Mouse (Mus musculus) neural tube, embryonic 15.5 days (tissue): Measurements from ENCODE around the gene Get4. TPM values are rescaled to one million over a fixed set of nuclear protein-coding genes. Genes with fewer than 3 reads are reported as not detected.
A peak's percentile ranks its signal among the peaks of the same experiment; 100 is the strongest.

ENCODE experiments used
- ATAC-seq: fragments of 200-750 bp; cut with Nextera tagmentation; 2 replicates; pipeline ENCODE4 v1.8.0; 2017; ENCODE audit warnings: mild to moderate bottlenecking, moderate TSS enrichment, moderate library complexity; ENCODE audit not compliant: low FRiP score
- H3K27ac ChIP-seq: fragments of 300-500 bp; sonication (generic); replicated peaks from 2 replicates; pipeline ENCODE4 v1.5.1; 2015; ENCODE audit warnings: mild to moderate bottlenecking, inconsistent platforms
- H3K27me3 ChIP-seq: fragments of 300-500 bp; sonication (generic); replicated peaks from 2 replicates; pipeline ENCODE4 v1.6.1; 2015; ENCODE audit warnings: inconsistent platforms
- H3K36me3 ChIP-seq: fragments of 300-500 bp; sonication (generic); 2 replicates; pipeline ENCODE4 v1.6.1; 2015; ENCODE audit warnings: inconsistent platforms
- H3K4me1 ChIP-seq: fragments of 300-500 bp; sonication (generic); 2 replicates; pipeline ENCODE4 v1.6.1; 2015; ENCODE audit warnings: inconsistent platforms
- H3K4me2 ChIP-seq: fragments of 300-500 bp; sonication (generic); 2 replicates; pipeline ENCODE4 v1.6.1; 2015; ENCODE audit warnings: inconsistent platforms, mild to moderate bottlenecking, moderate library complexity
- H3K4me3 ChIP-seq: fragments of 300-500 bp; sonication (generic); replicated peaks from 2 replicates; pipeline ENCODE4 v1.5.1; 2015; ENCODE audit warnings: mild to moderate bottlenecking, inconsistent platforms
- H3K9ac ChIP-seq: fragments of 300-500 bp; sonication (generic); replicated peaks from 2 replicates; pipeline ENCODE4 v1.6.1; 2015; ENCODE audit warnings: mild to moderate bottlenecking, inconsistent platforms
- H3K9me3 ChIP-seq: fragments of 300-500 bp; sonication (generic); replicated peaks from 2 replicates; pipeline ENCODE4 v1.6.1; 2016; ENCODE audit warnings: inconsistent platforms
- WGBS: fragments of 180-500 bp; shearing (Covaris S2); methylation state at CpG from one replicate; pipeline ENCODE4 v1.1.7; 2015; ENCODE audit warnings: mixed read lengths; 5-methylcytosine and 5-hydroxymethylcytosine counted together
- polyA plus RNA-seq: library from polyadenylated mRNA; unstranded; fragments of >200 nt; fragmentation: Nextera tagmentation; extraction: Ambion mirVana; gene quantifications from 2 replicates; pipeline ENCODE4 v1.2.1, GENCODE M21; 2015

The Get4 gene
- polyA plus RNA-seq, 1 experiment from 2014 or later: 119 TPM

GRCm38 (mm10) chr5:139247767-139248166, 4.4 kb upstream of the Get4 start:
- H3K36me3 ChIP-seq: peaks cover 78% of the 10 kb centered on the region
- WGBS: 87% methylated on average over 3 of the region's 3 CpGs
- H3K4me2 ChIP-seq: no peak overlapping the region
- H3K9me3 ChIP-seq: no peaks in the 10 kb centered on the region
- H3K9ac ChIP-seq: no peak overlapping the region
- H3K4me1 ChIP-seq: peaks cover 7% of the 10 kb centered on the region; the same call in 1 of the 2 replicates
- ATAC-seq: no peak
- H3K4me3 ChIP-seq: no peak overlapping the region
- no peak overlapping the region for H3K27ac ChIP-seq
- no peaks in the 10 kb centered on the region for H3K27me3 ChIP-seq

DNA sequence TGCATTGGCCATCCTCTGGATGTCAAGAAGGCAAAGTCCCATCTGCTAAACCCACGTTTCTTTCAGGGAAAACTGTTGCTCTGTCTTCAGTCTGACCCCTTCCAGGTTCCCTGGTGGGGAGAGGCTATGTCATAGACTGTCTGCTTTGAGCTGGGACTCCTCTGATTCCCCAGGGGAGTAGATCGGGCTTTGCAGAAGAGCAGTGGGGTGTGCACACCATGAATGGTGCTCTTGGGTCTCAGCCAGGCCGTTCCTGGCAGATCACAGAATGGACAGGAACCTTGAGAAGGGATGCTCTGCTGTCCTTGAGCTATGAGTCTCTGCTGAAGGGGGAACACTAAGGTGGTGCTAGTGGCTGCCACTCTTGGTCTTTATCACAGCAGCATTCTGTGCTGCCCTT, 3.3 kb upstream of the Get4 start:
- 75% methylated on average over 3 of the region's 3 CpGs for WGBS
- peaks cover 68% of the 10 kb centered on the region for H3K36me3 ChIP-seq
- ATAC-seq: no peak

DNA sequence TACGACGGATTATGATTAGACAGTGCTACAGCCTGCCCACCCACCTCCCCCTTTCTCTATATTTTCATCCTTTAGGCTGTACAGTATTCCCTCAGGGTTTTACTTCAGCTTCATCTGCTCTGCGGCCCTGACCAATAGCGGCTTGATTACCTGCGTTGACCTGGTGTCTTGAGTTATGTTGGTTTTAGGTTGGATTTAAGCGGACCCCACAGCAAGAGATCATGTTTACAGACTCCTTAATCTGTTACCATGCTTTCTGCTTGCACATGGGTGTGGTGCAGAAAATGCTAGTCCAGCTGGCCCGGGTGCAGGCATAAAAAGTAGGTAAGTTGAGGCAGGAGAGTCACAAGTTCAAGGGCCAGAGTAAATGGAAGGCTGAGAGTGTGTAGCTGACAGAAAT, 845 bp upstream of the Get4 start:
- H3K9me3 ChIP-seq: no peaks in the 10 kb centered on the region
- no peaks in the 10 kb centered on the region for H3K27me3 ChIP-seq
- no peak overlapping the region for H3K4me3 ChIP-seq
- H3K4me1 ChIP-seq: peaks cover 38% of the 10 kb centered on the region
- H3K4me2 ChIP-seq: peak overlapping the region; percentile 72
- ATAC-seq: no peak
- WGBS: 89% methylated on average over 7 of the region's 7 CpGs
- H3K27ac ChIP-seq: peak overlapping the region; percentile 83
- H3K9ac ChIP-seq: peak overlapping the region; percentile 56
- H3K36me3 ChIP-seq: peaks cover 43% of the 10 kb centered on the region

More for the DNA sequence above, 3.3 kb upstream of the Get4 start:
- H3K27me3 ChIP-seq: no peaks in the 10 kb centered on the region
- no peak overlapping the region for H3K4me3 ChIP-seq
- H3K4me2 ChIP-seq: no peak overlapping the region
- no peaks in the 10 kb centered on the region for H3K9me3 ChIP-seq
- H3K4me1 ChIP-seq: peaks cover 15% of the 10 kb centered on the region
- no peak overlapping the region for H3K9ac ChIP-seq
- H3K27ac ChIP-seq: no peak overlapping the region

DNA sequence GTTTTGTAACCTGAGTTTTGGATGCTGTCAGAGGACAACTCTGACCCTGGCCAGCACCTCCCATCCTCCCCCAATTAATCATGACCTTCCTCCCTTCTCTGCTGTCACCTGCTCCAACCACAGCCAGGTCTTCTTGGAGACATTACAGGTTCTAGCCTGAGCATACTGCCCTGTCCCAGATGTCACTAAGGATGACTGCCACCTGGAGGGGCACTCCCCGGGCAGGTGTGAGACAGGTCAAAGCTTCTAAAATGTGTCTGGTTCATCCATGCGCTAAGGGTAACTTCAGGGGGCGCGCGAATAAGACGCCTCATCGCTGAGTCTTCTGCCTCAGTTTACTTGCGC, 416 bp upstream of the Get4 start:
- WGBS: under 1% methylated on average over 8 of the region's 8 CpGs

GRCm38 (mm10) chr5:139252910-139253245, 754 bp downstream of the Get4 start:
- WGBS: under 1% methylated on average over 7 of the region's 7 CpGs
- ATAC-seq: no peak; the same call in none of the 2 replicates

More for the DNA sequence above, 416 bp upstream of the Get4 start:
- peak overlapping the region; percentile 72 for H3K4me2 ChIP-seq
- peak overlapping the region; percentile 90 for H3K4me3 ChIP-seq
- H3K9me3 ChIP-seq: no peaks in the 10 kb centered on the region
- H3K36me3 ChIP-seq: peaks cover 39% of the 10 kb centered on the region
- peaks cover 38% of the 10 kb centered on the region for H3K4me1 ChIP-seq
- H3K9ac ChIP-seq: peak overlapping the region; percentile 56
- peak; percentile 22 for ATAC-seq
- H3K27ac ChIP-seq: peak overlapping the region; percentile 83
- H3K27me3 ChIP-seq: no peaks in the 10 kb centered on the region

DNA sequence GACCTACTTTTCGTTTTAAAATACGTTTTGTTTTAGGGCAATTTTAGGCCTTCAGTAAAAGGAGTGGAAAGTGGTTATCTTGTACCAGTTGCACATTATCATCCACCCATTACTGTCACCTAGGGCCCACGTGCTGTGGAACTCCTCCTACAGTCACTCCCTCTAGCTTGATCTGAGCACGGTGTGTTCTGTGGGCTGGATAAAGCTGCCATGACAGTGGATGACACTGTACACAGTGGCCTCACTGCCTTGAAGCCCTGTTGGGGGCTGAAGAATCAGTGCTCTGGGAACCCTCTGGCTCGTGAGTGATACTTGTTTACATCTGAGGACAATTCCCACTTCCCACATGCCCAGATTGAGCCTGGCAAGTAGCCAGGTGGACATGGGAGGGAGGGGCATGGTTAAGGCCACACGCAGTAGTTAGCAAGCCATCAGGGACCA, 1.2 kb downstream of the Get4 start:
- Histone ChIP-seq H3K4me1 (peaks cover 43% of the 10 kb centered on the region), H3K9me3 (no peaks in the 10 kb centered on the region), H3K4me3 (peak overlapping the region; percentile 90), H3K4me2 (peak overlapping the region; percentile 72), H3K27me3 (no peaks in the 10 kb centered on the region), H3K27ac (peak overlapping the region; percentile 95), H3K36me3 (peaks cover 23% of the 10 kb centered on the region), H3K9ac (peak overlapping the region; percentile 83)
- WGBS: 6% methylated on average over 6 of the region's 6 CpGs
- no peak for ATAC-seq

More at GRCm38 (mm10) chr5:139252910-139253245, 754 bp downstream of the Get4 start:
- Histone ChIP-seq H3K4me3 (peak overlapping the region; percentile 90), H3K27me3 (no peaks in the 10 kb centered on the region), H3K27ac (peak overlapping the region; percentile 95), H3K36me3 (peaks cover 27% of the 10 kb centered on the region), H3K4me1 (peaks cover 43% of the 10 kb centered on the region), H3K9ac (peak overlapping the region; percentile 83), H3K9me3 (no peaks in the 10 kb centered on the region), H3K4me2 (peak overlapping the region; percentile 72)

DNA sequence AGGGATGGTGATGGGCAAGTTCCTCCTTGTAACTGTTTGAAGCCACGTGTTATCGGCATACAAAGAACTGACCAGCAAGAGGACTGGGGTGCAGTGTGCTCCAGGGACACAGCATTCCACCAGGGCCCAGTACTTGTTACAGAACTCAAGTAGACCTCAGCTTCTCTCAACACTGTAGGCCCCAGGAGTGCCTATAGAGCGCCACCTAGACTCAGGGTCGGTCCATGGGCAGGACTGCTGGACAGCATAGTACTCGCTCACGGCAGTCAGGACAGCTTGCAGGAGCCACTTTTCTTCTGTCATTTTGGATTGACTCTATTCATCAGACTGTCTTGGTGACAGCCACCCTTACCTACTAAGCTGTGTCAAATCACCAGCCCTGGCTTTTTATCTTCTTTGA, 2.8 kb downstream of the Get4 start:
- Histone ChIP-seq H3K27me3 (no peaks in the 10 kb centered on the region), H3K4me1 (peaks cover 44% of the 10 kb centered on the region), H3K4me3 (no peak overlapping the region), H3K9ac (no peak overlapping the region), H3K4me2 (no peak overlapping the region), H3K9me3 (no peaks in the 10 kb centered on the region), H3K27ac (no peak overlapping the region), H3K36me3 (peaks cover 9% of the 10 kb centered on the region)
- 88% methylated on average over 6 of the region's 6 CpGs for WGBS
- ATAC-seq: no peak

GRCm38 (mm10) chr5:139255777-139256176, 3.7 kb downstream of the Get4 start:
- H3K9me3 ChIP-seq: no peaks in the 10 kb centered on the region
- ATAC-seq: no peak
- 97% methylated on average over 6 of the region's 6 CpGs for WGBS
- H3K4me1 ChIP-seq: peaks cover 46% of the 10 kb centered on the region
- H3K27ac ChIP-seq: no peak overlapping the region
- no peak overlapping the region for H3K4me3 ChIP-seq
- peaks cover 7% of the 10 kb centered on the region; the same call in 1 of the 2 replicates for H3K36me3 ChIP-seq
- no peak overlapping the region for H3K4me2 ChIP-seq
- no peak overlapping the region for H3K9ac ChIP-seq
- no peaks in the 10 kb centered on the region for H3K27me3 ChIP-seq

GRCm38 (mm10) chr5:139256211-139256765, 4.2 kb downstream of the Get4 start:
- H3K9ac ChIP-seq: no peak overlapping the region
- 89% methylated on average over 3 of the region's 3 CpGs for WGBS
- H3K4me1 ChIP-seq: peaks cover 46% of the 10 kb centered on the region
- ATAC-seq: no peak
- H3K9me3 ChIP-seq: no peaks in the 10 kb centered on the region
- peaks cover 12% of the 10 kb centered on the region for H3K36me3 ChIP-seq
- no peak overlapping the region for H3K27ac ChIP-seq
- no peak overlapping the region for H3K4me3 ChIP-seq
- H3K4me2 ChIP-seq: no peak overlapping the region
- no peaks in the 10 kb centered on the region for H3K27me3 ChIP-seq

- 88% methylated on average over 1 of the region's 1 CpGs for WGBS
- no peaks in the 10 kb centered on the region for H3K9me3 ChIP-seq
- no peak overlapping the region for H3K9ac ChIP-seq
- no peak overlapping the region for H3K4me3 ChIP-seq
- no peak overlapping the region for H3K4me2 ChIP-seq
- H3K36me3 ChIP-seq: peaks cover 21% of the 10 kb centered on the region
- ATAC-seq: no peak
- H3K27ac ChIP-seq: no peak overlapping the region
- peaks cover 40% of the 10 kb centered on the region for H3K4me1 ChIP-seq
- H3K27me3 ChIP-seq: no peaks in the 10 kb centered on the region
Observed at GRCm38 (mm10) chr5:139257265-139257664, 5.1 kb downstream of the Get4 start.

DNA sequence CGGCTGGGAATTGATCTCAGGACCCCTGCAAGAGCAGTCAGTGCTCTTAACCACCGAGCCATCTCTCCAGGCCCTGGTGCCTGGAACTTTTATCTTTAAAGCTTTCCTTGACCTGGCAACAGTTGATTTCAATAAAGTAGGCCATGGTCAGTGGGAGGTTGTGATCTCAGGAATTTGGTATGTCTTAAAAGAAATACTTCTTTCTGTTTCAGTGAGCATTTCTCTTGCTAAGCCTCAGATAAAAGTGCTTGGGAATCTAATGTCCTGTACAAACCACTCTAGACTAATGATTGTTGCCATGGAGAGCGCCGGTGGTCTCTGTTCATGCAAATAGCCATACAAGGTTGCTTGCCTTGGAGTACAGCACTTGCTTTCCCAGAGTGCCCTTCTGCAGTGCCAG, 5.7 kb downstream of the Get4 start:
- Histone ChIP-seq H3K9me3 (no peaks in the 10 kb centered on the region), H3K27me3 (no peaks in the 10 kb centered on the region), H3K27ac (no peak overlapping the region), H3K4me3 (no peak overlapping the region), H3K4me1 (peaks cover 40% of the 10 kb centered on the region), H3K36me3 (peaks cover 27% of the 10 kb centered on the region), H3K4me2 (no peak overlapping the region), H3K9ac (no peak overlapping the region)
- no peak for ATAC-seq
- WGBS: 68% methylated on average over 4 of the region's 4 CpGs

- H3K36me3 ChIP-seq: peaks cover 33% of the 10 kb centered on the region
- H3K4me2 ChIP-seq: no peak overlapping the region
- H3K27ac ChIP-seq: no peak overlapping the region
- peaks cover 35% of the 10 kb centered on the region for H3K4me1 ChIP-seq
- no peaks in the 10 kb centered on the region for H3K27me3 ChIP-seq
- no peaks in the 10 kb centered on the region for H3K9me3 ChIP-seq
- WGBS: 93% methylated on average over 8 of the region's 8 CpGs
- no peak for ATAC-seq
- no peak overlapping the region for H3K9ac ChIP-seq
- H3K4me3 ChIP-seq: no peak overlapping the region
Observed at GRCm38 (mm10) chr5:139258371-139259035, 6.4 kb downstream of the Get4 start.
